Mouse (Mus musculus): ENCODE measurements around the gene Dnah8. TPM values are rescaled to one million over a fixed set of nuclear protein-coding genes. Genes with fewer than 3 reads are reported as not detected.

Dnah8 gene
- polyA plus RNA-seq, 1 experiment: not detected

DNA sequence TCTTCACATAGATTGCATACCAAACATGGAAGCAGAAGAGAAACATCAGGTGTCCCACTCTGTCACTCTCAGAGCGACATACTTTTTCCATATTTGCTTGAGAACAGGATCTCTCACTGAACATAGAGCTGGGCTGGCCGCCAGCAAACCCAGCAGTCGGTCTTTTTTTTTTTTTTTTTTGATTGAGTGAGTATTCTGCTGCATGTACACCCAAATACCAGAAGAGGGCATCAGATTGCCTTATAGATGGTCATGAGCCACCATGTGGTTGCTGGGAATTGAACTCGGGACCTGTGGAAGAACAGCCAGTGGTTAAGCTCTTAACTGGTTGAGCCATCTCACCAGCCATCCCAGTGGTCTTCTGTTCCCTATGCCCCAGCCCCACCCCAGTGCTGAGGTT, 299.4 kb downstream of the Dnah8 start:
- WGBS: 62% methylated on average over 4 of the region's 4 CpGs
- TF ChIP-seq POLR2A (IDR thresholded peaks at IDR 0.05; ENCODE audit: insufficient read depth, low read depth, low read length): no peak
- TF ChIP-seq CTCF (IDR thresholded peaks at IDR 0.05; ENCODE audit: insufficient read depth, low read depth, low read length): no peak

More for the DNA sequence above, 299.4 kb downstream of the Dnah8 start:
- no peak overlapping the region for H3K4me3 ChIP-seq (ENCODE audit: insufficient read depth, low read depth, low read length)
- H3K4me1 ChIP-seq (ENCODE audit: control insufficient read depth, insufficient read depth, low read length): no peaks in the 10 kb centered on the region
- no peak overlapping the region for H3K27ac ChIP-seq (ENCODE audit: insufficient read depth, low read depth, low read length)

Other genes with a start within 250 kb of the Dnah8 start
- gene Btbd9, start 47.9 kb upstream of the Dnah8 start, polyA plus RNA-seq (2012; ENCODE audit: insufficient read depth, insufficient read length, low replicate concordance, missing spikeins): not detected in 2 replicates
- not detected in 2 replicates for gene Glo1, start 2.5 kb downstream of the Dnah8 start, polyA plus RNA-seq (2012; ENCODE audit: insufficient read depth, insufficient read length, low replicate concordance, missing spikeins)